Mouse (Mus musculus) right cerebral cortex, postnatal 14 days (tissue): ENCODE data around the gene Amy2a2.
"Not testable (repeated sequence)": the region's sequence is repeated elsewhere in the genome, so short reads cannot be mapped to it uniquely, and the experiment has no call there.

Experiments used
- DNase-seq: peaks from one replicate; pipeline ENCODE4 v3.0.0; 2022

Gene Amy2a2

GRCm38 (mm10) chr3:113356558-113356957 lies at the start of gene Amy2a2:
TSS of gene Amy2a2 (minus strand) at chr3:113356658.
- not testable (repeated sequence) for DNase-seq

- DNase-seq = not testable (repeated sequence)
These were observed 11.0 kb downstream of the Amy2a2 start for GRCm38 (mm10) chr3:113345484-113345883.

- not testable (repeated sequence) for DNase-seq
These were observed 32.5 kb downstream of the Amy2a2 start, which contains the start of gene Amy2a3 for GRCm38 (mm10) chr3:113323952-113324351. TSS of gene Amy2a3 (minus strand) at chr3:113324052.

- DNase-seq = not testable (repeated sequence)
These were observed 43.5 kb downstream of the Amy2a2 start for GRCm38 (mm10) chr3:113312937-113313336.
